Mouse (Mus musculus): ENCODE results near the gene Bhlha9. TPM values are rescaled to one million over a fixed set of nuclear protein-coding genes. Genes with fewer than 3 reads are reported as not detected.

The Bhlha9 gene
- 0.73 and 0.76 TPM in 2 replicates for polyA plus RNA-seq (2014; fragmentation: Nextera tagmentation; extraction: Ambion mirVana)

DNA sequence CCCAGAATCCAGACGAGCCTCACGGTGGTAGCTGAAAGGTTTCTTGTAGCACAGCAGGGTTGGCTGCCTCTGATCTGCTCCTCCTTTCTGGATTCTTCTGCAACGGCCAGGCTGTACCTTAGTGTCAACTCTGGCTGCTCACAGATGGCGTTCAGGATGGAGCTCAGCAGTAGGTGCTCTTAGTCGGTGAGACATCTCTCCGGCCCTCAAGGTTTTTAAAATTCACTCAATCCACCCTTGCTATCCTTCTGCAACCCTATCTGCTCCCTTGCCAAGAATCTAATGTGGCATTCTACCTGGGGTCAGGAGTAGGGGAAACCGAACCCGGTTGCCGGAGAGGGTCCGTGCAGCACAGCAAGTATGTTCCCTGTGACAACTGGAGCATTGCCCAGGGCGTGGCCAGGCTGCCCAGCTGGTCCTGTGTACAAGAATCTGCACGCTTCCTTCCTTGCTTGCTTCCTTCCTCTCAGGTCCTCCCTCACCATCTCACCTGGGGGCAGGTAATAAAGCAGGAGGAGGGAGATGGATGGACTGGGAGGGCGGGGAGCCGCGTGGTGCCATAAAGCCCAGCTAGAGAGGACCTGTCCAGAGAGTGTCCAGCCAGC lies at the start of gene Bhlha9:
Bhlha9 (plus strand) TSS at position 600 of the 605 bp plus-strand sequence.
- no peaks in the 10 kb centered on the region for H3K4me1 ChIP-seq (ENCODE audit: control insufficient read depth, insufficient read depth, low read length)
- H3K36me3 ChIP-seq (ENCODE audit: control insufficient read depth, insufficient read depth, low read length), result no peaks in the 10 kb centered on the region
- no peak for ATAC-seq (ENCODE audit: low FRiP score, low TSS enrichment)
- H3K4me3 ChIP-seq (replicated peaks; ENCODE audit: low read depth, low read length), result peak within 1 kb of the TSS; percentile 35
- H3K4me2 ChIP-seq (ENCODE audit: low read length), result peak within 1 kb of the TSS; percentile 61
- no peak within 1 kb of the TSS for H3K27ac ChIP-seq (replicated peaks; ENCODE audit: low read depth, low read length)
- 63% methylated on average over 15 of the region's 15 CpGs for WGBS
- peaks cover 47% of the 10 kb centered on the region for H3K27me3 ChIP-seq (ENCODE audit: control insufficient read depth, insufficient read depth, low read length)
- H3K9me3 ChIP-seq (ENCODE audit: control insufficient read depth, low read length), result no peaks in the 10 kb centered on the region
- H3K9ac ChIP-seq (replicated peaks; ENCODE audit: low read length), result peak within 1 kb of the TSS; percentile 59
- DNase-seq, result no peak

DNA sequence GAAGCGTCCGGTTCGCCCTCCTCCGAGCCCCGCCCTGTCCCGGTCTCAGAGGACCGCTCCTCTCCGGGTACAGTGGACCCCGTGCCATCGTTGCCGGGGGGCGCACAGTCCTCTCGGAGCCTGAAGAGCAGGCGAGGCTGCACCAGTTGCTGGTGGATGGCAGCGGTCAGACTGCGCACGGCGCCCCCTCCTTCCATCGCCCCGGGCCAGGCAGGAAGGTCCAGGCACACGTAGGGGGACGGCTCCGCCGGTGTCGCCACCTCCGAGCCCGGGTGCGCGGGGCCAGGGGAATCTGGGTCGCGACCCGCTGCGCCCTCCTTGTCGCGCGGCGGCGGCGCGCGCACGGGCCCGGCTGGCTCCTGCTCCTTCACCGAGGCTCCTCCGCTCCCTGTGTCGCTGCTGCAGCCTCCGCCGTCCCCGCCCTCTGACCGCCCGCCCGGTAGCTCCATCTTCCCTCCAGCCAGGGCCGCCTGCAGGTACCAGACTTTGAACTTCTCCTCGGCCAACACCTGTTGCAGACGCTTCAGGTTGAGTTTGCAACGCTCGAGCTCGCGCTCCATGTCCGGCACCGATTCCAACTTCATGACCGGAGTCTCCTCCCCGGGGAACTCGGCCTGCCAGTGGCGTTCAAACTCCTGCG lies 49.6 kb upstream of the Bhlha9 start:
- H3K36me3 ChIP-seq (ENCODE audit: control insufficient read depth, insufficient read depth, low read length), result no peaks in the 10 kb centered on the region
- WGBS, result under 1% methylated on average over 66 of the region's 66 CpGs
- no peak overlapping the region for H3K27ac ChIP-seq (replicated peaks; ENCODE audit: low read depth, low read length)
- H3K4me2 ChIP-seq (ENCODE audit: low read length), result peak overlapping the region; percentile 100
- no peaks in the 10 kb centered on the region for H3K9me3 ChIP-seq (ENCODE audit: control insufficient read depth, low read length)
- H3K4me1 ChIP-seq (ENCODE audit: control insufficient read depth, insufficient read depth, low read length), result 0 out of 2 replicates have a peak, but pooled peaks cover 8% of the 10 kb centered on the region
- H3K4me3 ChIP-seq (replicated peaks; ENCODE audit: low read depth, low read length), result peak overlapping the region; percentile 55
- H3K9ac ChIP-seq (replicated peaks; ENCODE audit: low read length), result peak overlapping the region; percentile 55
- peaks cover 25% of the 10 kb centered on the region; the same call in 1 of the 2 replicates for H3K27me3 ChIP-seq (ENCODE audit: control insufficient read depth, insufficient read depth, low read length)
- ATAC-seq (ENCODE audit: low FRiP score, low TSS enrichment) (no peak; the same call in 1 of the 2 replicates), DNase-seq (peak; percentile 62)

DNA sequence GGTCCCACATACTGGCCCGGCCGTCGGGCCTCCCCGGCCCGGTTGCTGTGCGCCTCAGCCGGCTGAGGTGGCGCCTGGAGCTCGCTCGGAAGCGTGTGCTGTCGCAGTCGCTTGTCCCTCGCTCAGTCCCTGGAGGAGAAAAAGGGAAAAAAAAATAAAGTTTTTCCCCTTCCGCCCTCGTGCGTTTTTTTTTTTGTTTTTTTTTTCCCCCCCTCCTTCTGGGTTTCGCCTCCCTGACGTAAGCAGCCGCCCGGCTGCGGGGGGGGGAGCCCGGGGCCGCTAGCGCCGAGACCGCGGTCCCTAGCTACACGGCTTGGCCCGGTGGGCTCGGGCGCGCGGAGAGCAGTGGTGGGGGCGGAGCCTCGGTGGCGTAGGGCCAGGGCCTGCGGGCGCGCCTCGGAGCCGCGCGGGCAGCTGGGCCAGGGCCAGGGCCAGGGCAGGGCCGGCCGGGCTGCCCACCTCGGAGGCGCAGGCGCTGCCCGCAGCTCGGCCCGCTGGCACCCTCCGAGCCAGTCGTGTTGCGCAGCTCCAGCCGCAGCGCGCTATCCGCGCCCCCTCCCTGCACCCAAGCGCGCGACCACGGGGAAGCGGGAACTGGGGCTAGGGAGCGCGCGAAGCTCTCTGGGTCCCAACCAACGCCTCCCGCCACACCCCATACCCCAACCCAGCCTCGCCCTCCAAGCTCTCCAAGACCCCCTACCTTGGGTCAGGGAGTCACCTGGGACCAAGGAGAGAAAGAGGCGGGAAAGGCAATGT lies 48.9 kb upstream of the Bhlha9 start:
- H3K9ac ChIP-seq (replicated peaks; ENCODE audit: low read length), result peak overlapping the region; percentile 55
- H3K27ac ChIP-seq (replicated peaks; ENCODE audit: low read depth, low read length), result no peak overlapping the region
- peak overlapping the region; percentile 55 for H3K4me3 ChIP-seq (replicated peaks; ENCODE audit: low read depth, low read length)
- DNase-seq (peak; percentile 82), ATAC-seq (ENCODE audit: low FRiP score, low TSS enrichment) (peak; percentile 71)
- H3K4me2 ChIP-seq (ENCODE audit: low read length), result peak overlapping the region; percentile 100
- H3K36me3 ChIP-seq (ENCODE audit: control insufficient read depth, insufficient read depth, low read length), result no peaks in the 10 kb centered on the region
- H3K27me3 ChIP-seq (ENCODE audit: control insufficient read depth, insufficient read depth, low read length), result peaks cover 25% of the 10 kb centered on the region; the same call in 1 of the 2 replicates
- under 1% methylated on average over 67 of the region's 72 CpGs for whole genome bisulfite sequencing
- 0 out of 2 replicates have a peak, but pooled peaks cover 8% of the 10 kb centered on the region for H3K4me1 ChIP-seq (ENCODE audit: control insufficient read depth, insufficient read depth, low read length)
- H3K9me3 ChIP-seq (ENCODE audit: control insufficient read depth, low read length), result no peaks in the 10 kb centered on the region

DNA sequence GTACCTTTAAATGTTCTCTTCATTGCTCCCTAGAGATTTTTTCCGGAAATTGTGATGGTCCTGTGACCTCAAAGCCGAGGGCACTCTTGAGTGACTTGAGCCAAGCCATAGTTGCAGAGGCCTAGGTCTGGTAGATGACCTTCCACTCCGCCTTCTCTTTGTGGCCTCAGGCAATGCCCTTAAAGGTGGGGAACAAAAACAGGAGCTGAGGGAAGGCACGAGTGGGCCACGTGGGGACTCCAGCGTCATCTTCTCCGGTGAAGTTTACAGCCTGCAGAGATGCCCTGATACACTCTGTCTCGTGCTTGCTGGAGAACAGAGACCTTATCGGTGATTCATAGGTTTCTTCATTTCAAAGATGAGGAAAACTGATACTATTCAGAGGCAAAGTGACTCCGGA lies 48.2 kb upstream of the Bhlha9 start:
- 64% methylated on average over 10 of the region's 10 CpGs for WGBS
- H3K4me3 ChIP-seq (replicated peaks; ENCODE audit: low read depth, low read length), result no peak overlapping the region
- H3K9me3 ChIP-seq (ENCODE audit: control insufficient read depth, low read length), result no peaks in the 10 kb centered on the region
- peaks cover 25% of the 10 kb centered on the region; the same call in 1 of the 2 replicates for H3K27me3 ChIP-seq (ENCODE audit: control insufficient read depth, insufficient read depth, low read length)
- DNase-seq (no peak), ATAC-seq (ENCODE audit: low FRiP score, low TSS enrichment) (no peak)
- H3K36me3 ChIP-seq (ENCODE audit: control insufficient read depth, insufficient read depth, low read length), result no peaks in the 10 kb centered on the region
- no peak overlapping the region for H3K27ac ChIP-seq (replicated peaks; ENCODE audit: low read depth, low read length)
- 0 out of 2 replicates have a peak, but pooled peaks cover 8% of the 10 kb centered on the region for H3K4me1 ChIP-seq (ENCODE audit: control insufficient read depth, insufficient read depth, low read length)
- peak overlapping the region; percentile 100 for H3K4me2 ChIP-seq (ENCODE audit: low read length)
- H3K9ac ChIP-seq (replicated peaks; ENCODE audit: low read length), result no peak overlapping the region

DNA sequence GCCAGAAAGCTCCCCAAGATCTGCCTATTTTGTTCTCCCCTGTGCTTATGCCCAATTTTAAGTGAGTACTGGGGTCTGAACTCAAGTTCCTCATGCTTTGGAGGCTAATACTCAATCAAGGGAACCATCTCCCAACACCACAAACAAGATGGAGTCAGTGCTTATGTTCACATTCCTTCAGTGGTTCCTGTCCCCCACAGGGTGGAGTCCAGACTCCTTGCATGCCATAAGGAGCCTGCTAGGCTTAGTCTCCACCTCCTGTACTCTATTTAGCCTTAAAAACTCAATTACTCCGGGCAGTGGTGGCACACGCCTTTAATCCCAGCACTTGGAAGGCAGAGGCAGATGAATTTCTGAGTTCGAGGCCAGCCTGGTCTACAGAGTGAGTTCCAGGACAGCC lies 47.4 kb upstream of the Bhlha9 start:
- DNase-seq, result no peak

DNA sequence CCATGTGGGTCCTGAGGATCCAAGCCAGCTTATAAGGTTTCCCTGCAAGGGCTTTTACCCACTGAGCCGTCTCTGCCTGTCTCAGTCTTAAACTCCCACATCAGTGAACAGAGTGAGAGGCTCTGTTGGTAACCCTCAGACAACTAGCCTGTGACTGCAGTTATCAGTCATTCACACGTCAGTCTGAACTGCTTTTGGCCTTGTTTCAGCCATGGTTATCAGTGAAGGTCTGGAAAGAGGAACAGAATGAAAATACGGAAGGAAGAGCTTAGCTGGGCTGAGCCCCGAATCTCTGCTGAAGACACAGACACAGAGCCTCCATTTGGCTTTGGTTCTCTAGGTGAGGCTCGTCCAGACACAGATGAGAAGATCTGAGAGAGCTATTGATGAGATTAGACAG lies 43.7 kb upstream of the Bhlha9 start:
- ATAC-seq (ENCODE audit: low FRiP score, low TSS enrichment) (no peak), DNase-seq (no peak)
- Histone ChIP-seq H3K27ac (replicated peaks; ENCODE audit: low read depth, low read length) (no peak overlapping the region), H3K4me3 (replicated peaks; ENCODE audit: low read depth, low read length) (no peak overlapping the region), H3K9ac (replicated peaks; ENCODE audit: low read length) (no peak overlapping the region), H3K36me3 (ENCODE audit: control insufficient read depth, insufficient read depth, low read length) (no peaks in the 10 kb centered on the region), H3K27me3 (ENCODE audit: control insufficient read depth, insufficient read depth, low read length) (peaks cover 6% of the 10 kb centered on the region; the same call in 1 of the 2 replicates), H3K4me2 (ENCODE audit: low read length) (no peak overlapping the region), H3K9me3 (ENCODE audit: control insufficient read depth, low read length) (no peaks in the 10 kb centered on the region), H3K4me1 (ENCODE audit: control insufficient read depth, insufficient read depth, low read length) (no peaks in the 10 kb centered on the region)
- 82% methylated on average over 5 of the region's 5 CpGs for WGBS

More for the DNA sequence above, 47.4 kb upstream of the Bhlha9 start:
- no peak overlapping the region for H3K4me2 ChIP-seq (ENCODE audit: low read length)
- no peak overlapping the region for H3K4me3 ChIP-seq (replicated peaks; ENCODE audit: low read depth, low read length)
- ATAC-seq (ENCODE audit: low FRiP score, low TSS enrichment), result no peak
- no peaks in the 10 kb centered on the region for H3K36me3 ChIP-seq (ENCODE audit: control insufficient read depth, insufficient read depth, low read length)
- 0 out of 2 replicates have a peak, but pooled peaks cover 8% of the 10 kb centered on the region for H3K4me1 ChIP-seq (ENCODE audit: control insufficient read depth, insufficient read depth, low read length)
- no peaks in the 10 kb centered on the region for H3K9me3 ChIP-seq (ENCODE audit: control insufficient read depth, low read length)
- H3K27ac ChIP-seq (replicated peaks; ENCODE audit: low read depth, low read length), result no peak overlapping the region
- WGBS, result 79% methylated on average over 3 of the region's 3 CpGs
- H3K27me3 ChIP-seq (ENCODE audit: control insufficient read depth, insufficient read depth, low read length), result peaks cover 25% of the 10 kb centered on the region; the same call in 1 of the 2 replicates
- H3K9ac ChIP-seq (replicated peaks; ENCODE audit: low read length), result no peak overlapping the region

DNA sequence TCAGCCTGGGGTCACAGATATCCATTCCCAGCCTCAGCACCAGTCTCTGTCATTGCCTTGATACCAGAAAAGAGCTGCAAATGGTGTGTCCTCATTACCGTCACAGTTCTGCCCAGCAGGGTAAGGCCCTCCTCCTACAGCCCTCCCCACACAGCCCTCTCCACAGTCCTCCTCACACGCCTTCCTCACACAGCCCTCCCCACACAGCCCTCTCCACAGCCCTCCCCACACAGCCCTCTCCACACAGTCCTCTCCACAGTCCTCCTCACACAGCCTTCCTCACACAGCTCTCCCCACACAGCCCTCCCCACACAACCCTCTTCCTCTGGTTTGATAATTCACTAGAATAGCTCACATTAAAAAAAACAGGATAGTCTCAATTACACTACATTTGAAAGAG lies 42.2 kb upstream of the Bhlha9 start:
- Histone ChIP-seq H3K4me1 (ENCODE audit: control insufficient read depth, insufficient read depth, low read length) (no peaks in the 10 kb centered on the region), H3K36me3 (ENCODE audit: control insufficient read depth, insufficient read depth, low read length) (no peaks in the 10 kb centered on the region), H3K4me2 (ENCODE audit: low read length) (no peak overlapping the region), H3K27me3 (ENCODE audit: control insufficient read depth, insufficient read depth, low read length) (no peaks in the 10 kb centered on the region), H3K9me3 (ENCODE audit: control insufficient read depth, low read length) (no peaks in the 10 kb centered on the region), H3K4me3 (replicated peaks; ENCODE audit: low read depth, low read length) (no peak overlapping the region), H3K27ac (replicated peaks; ENCODE audit: low read depth, low read length) (no peak overlapping the region), H3K9ac (replicated peaks; ENCODE audit: low read length) (no peak overlapping the region)
- WGBS, result 43% methylated on average over 2 of the region's 2 CpGs
- ATAC-seq (ENCODE audit: low FRiP score, low TSS enrichment) (no peak), DNase-seq (no peak)

DNA sequence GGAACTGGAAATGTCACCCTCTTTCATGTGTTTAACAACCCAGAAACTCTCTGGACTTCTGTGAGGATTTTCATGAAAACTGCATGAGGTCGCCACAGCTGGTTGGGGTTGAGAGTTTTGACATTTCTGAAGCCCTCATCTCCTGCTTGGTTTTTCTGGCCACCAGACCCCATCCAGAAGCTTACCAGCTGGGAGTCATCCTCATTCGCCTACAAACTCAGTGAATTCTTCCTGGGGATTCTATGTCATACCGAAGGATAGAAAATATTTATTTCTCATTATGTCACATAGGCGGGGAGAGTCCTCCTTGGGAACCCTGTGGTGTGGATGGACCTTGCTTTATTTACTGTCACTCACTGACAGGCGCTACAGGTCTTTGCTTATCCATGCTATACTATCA lies 41.8 kb upstream of the Bhlha9 start:
- no peak overlapping the region for H3K4me3 ChIP-seq (replicated peaks; ENCODE audit: low read depth, low read length)
- ATAC-seq (ENCODE audit: low FRiP score, low TSS enrichment) (no peak), DNase-seq (no peak)
- no peaks in the 10 kb centered on the region for H3K27me3 ChIP-seq (ENCODE audit: control insufficient read depth, insufficient read depth, low read length)
- no peaks in the 10 kb centered on the region for H3K9me3 ChIP-seq (ENCODE audit: control insufficient read depth, low read length)
- H3K36me3 ChIP-seq (ENCODE audit: control insufficient read depth, insufficient read depth, low read length), result no peaks in the 10 kb centered on the region
- no peak overlapping the region for H3K27ac ChIP-seq (replicated peaks; ENCODE audit: low read depth, low read length)
- 82% methylated on average over 5 of the region's 5 CpGs for WGBS
- H3K4me2 ChIP-seq (ENCODE audit: low read length), result no peak overlapping the region
- no peak overlapping the region for H3K9ac ChIP-seq (replicated peaks; ENCODE audit: low read length)
- H3K4me1 ChIP-seq (ENCODE audit: control insufficient read depth, insufficient read depth, low read length), result no peaks in the 10 kb centered on the region

All from midbrain, embryonic 14.5 days (tissue).